Mouse (Mus musculus): ENCODE results near the gene Dph5. TPM values are rescaled to one million over a fixed set of nuclear protein-coding genes. Genes with fewer than 3 reads are reported as not detected.
"Not testable (repeated sequence)": the region's sequence is repeated elsewhere in the genome, so short reads cannot be mapped to it uniquely, and the experiment has no call there.

Dph5 gene
- total and polyA plus RNA-seq, 3 experiments, result 37.0 to 70.0 (median 55.1) TPM

DNA sequence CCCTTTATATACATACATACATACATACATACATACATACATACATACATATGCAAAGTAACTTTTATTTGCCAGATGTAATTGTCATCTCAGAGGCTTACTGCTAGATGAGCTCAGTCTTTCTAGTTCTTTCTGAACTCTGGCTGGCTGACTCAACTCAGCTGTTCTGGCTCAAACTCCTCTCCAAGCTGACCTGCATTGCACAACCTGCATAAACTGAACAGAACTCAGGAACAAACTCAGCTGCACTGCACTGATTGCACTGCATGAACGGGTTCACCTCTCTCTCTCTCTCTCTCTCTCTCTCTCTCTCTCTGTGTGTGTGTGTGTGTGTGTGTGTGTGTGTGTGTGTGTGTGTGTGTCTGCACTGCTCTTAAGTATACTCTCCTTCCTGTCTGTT lies 26.9 kb upstream of the Dph5 start:
- H3K36me3 ChIP-seq (replicated peaks in 1 of 2; ENCODE audit: control insufficient read depth in 1 of 2, insufficient read depth in 1 of 2, low read length in 1 of 2); H3K9ac ChIP-seq (ENCODE audit: insufficient read depth, low read depth); dilution Hi-C loops (cut with MboI; ENCODE audit: extremely low pct_ligation_motif_present, extremely low pct_unique_long_range_greater_than_20kb, low sequenced_read_pairs); H3K79me2 ChIP-seq (replicated peaks; ENCODE audit: control insufficient read depth, extremely low read depth, insufficient read depth, poor library complexity, severe bottlenecking); in situ Hi-C loops (cut with MboI; ENCODE audit: low pct_ligation_motif_present, low pct_unique_long_range_greater_than_20kb, low sequenced_read_pairs); H3K4me3 ChIP-seq (replicated peaks in 1 of 3; ENCODE audit: low read depth in 2 of 3, low read length in 2 of 3, poor library complexity in 1 of 3); H3K27ac ChIP-seq (ENCODE audit: insufficient read depth, low read depth); DNase-seq (ENCODE audit: extremely low read depth); H3K4me2 ChIP-seq (ENCODE audit: insufficient read depth, low read depth, poor library complexity, severe bottlenecking); H3K27me3 ChIP-seq (replicated peaks): not testable (repeated sequence)
- peaks cover 17 to 57% of the 10 kb centered on the region in 2 experiments for H3K4me1 ChIP-seq (ENCODE audit: control insufficient read depth in 1 of 2, insufficient read depth in 2 of 2)
- peaks cover 14% of the 10 kb centered on the region for H3K9me3 ChIP-seq (replicated peaks; ENCODE audit: low read length)

DNA sequence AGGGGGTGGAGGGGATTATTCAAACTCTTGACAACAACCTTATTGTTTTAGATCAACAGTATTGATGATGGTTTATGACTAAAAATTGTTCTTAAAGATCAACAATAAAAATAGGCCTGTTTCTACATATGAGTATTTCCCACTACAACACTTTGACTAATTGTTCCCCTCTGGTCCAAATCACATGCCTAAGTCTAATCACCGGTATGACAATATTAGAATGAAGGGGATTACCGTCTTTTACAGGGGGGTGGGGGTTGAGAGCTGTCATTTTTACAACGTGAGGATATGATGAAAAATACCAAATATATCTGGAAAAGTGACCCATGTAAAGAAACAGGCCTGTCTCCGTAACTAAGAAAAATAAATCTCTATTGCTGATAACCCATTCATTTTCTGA lies 24.1 kb upstream of the Dph5 start:
- peak; percentile 43; the same call in 1 of the 2 replicates for TF ChIP-seq BHLHE40 (IDR thresholded peaks at IDR 0.05; ENCODE audit: low read depth, low read length)
- peak; percentile 54; the same call in 1 of the 2 replicates for TF ChIP-seq ETS1 (conservative IDR thresholded peaks at IDR 0.05; ENCODE audit: low read depth, low read length)
- TF ChIP-seq MEF2A (IDR thresholded peaks at IDR 0.05; ENCODE audit: borderline replicate concordance, low read depth, low read length), result 0 out of 2 replicates have a peak, but pooled peaks have one; percentile 51
- no peak for TF ChIP-seq TBP (conservative IDR thresholded peaks at IDR 0.05; ENCODE audit: low read depth, low read length)
- Histone ChIP-seq H3K4me3 (replicated peaks in 1 of 3; ENCODE audit: low read depth in 2 of 3, low read length in 2 of 3, poor library complexity in 1 of 3) (no peak overlapping the region), H3K27me3 (replicated peaks) (no peaks in the 10 kb centered on the region), H3K4me1 (ENCODE audit: control insufficient read depth in 1 of 2, insufficient read depth in 2 of 2) (peaks cover 10 to 45% of the 10 kb centered on the region in 2 experiments), H3K9ac (ENCODE audit: insufficient read depth, low read depth) (no peak overlapping the region), H3K9me3 (replicated peaks; ENCODE audit: low read length) (peaks cover 19% of the 10 kb centered on the region), H3K27ac (ENCODE audit: insufficient read depth, low read depth) (no peak overlapping the region), H3K79me2 (replicated peaks; ENCODE audit: control insufficient read depth, extremely low read depth, insufficient read depth, poor library complexity, severe bottlenecking) (no peaks in the 10 kb centered on the region), H3K4me2 (ENCODE audit: insufficient read depth, low read depth, poor library complexity, severe bottlenecking) (no peak overlapping the region), H3K36me3 (replicated peaks in 1 of 2; ENCODE audit: control insufficient read depth in 1 of 2, insufficient read depth in 1 of 2, low read length in 1 of 2) (no peaks in the 10 kb centered on the region)
- in situ Hi-C loops (cut with MboI; ENCODE audit: low pct_ligation_motif_present, low pct_unique_long_range_greater_than_20kb, low sequenced_read_pairs), result no loop called here
- dilution Hi-C loops (cut with MboI; ENCODE audit: extremely low pct_ligation_motif_present, extremely low pct_unique_long_range_greater_than_20kb, low sequenced_read_pairs), result no loop called here
- DNase-seq (ENCODE audit: extremely low read depth), result no peak

DNA sequence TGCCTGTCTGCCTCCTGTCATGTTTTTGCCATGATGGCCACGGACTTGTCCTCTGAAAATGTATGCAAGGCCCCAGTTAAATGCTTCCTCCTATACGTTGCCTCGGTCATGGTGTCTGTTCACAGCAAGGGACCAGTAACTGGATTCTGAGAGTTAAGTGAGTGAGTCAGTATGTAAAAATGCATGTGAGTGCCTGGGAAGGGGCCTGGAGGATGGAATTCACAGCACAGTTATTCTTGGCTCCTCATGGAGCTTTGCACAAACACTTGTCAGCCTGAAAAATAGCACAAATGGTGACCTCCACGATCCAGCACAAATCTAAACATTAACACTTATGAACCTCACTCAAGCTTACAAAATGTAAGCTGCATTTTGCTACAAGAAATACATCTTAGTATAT lies 20.5 kb upstream of the Dph5 start:
- TF ChIP-seq USF2 (conservative IDR thresholded peaks at IDR 0.05; ENCODE audit: low read depth, low read length) (no peak), JUN (IDR thresholded peaks at IDR 0.05; ENCODE audit: insufficient read depth, low read depth, low read length) (no peak), EP300 (IDR thresholded peaks at IDR 0.05; ENCODE audit: low read length) (no peak), CTCF (conservative IDR thresholded peaks at IDR 0.05 in 1 of 2, IDR thresholded peaks at IDR 0.05 in 1 of 2; ENCODE audit: low read depth in 2 of 2, low read length in 2 of 2) (no peak), MXI1 (IDR thresholded peaks at IDR 0.05; ENCODE audit: low read depth, low read length) (no peak), NRF1 (IDR thresholded peaks at IDR 0.05; ENCODE audit: low read depth, low read length) (no peak), KAT2A (IDR thresholded peaks at IDR 0.05; ENCODE audit: insufficient replicate concordance, low read length) (no peak), MEF2A (IDR thresholded peaks at IDR 0.05; ENCODE audit: borderline replicate concordance, low read depth, low read length) (no peak)
- dilution Hi-C loops (cut with MboI; ENCODE audit: extremely low pct_ligation_motif_present, extremely low pct_unique_long_range_greater_than_20kb, low sequenced_read_pairs) (no loop called here), in situ Hi-C loops (cut with MboI; ENCODE audit: low pct_ligation_motif_present, low pct_unique_long_range_greater_than_20kb, low sequenced_read_pairs) (no loop called here)
- DNase-seq (ENCODE audit: extremely low read depth), result no peak
- Histone ChIP-seq H3K9me3 (replicated peaks; ENCODE audit: low read length) (peaks cover 5% of the 10 kb centered on the region), H3K36me3 (replicated peaks in 1 of 2; ENCODE audit: control insufficient read depth in 1 of 2, insufficient read depth in 1 of 2, low read length in 1 of 2) (no peaks in the 10 kb centered on the region), H3K27me3 (replicated peaks) (no peaks in the 10 kb centered on the region), H3K27ac (ENCODE audit: insufficient read depth, low read depth) (no peak overlapping the region), H3K9ac (ENCODE audit: insufficient read depth, low read depth) (no peak overlapping the region), H3K79me2 (replicated peaks; ENCODE audit: control insufficient read depth, extremely low read depth, insufficient read depth, poor library complexity, severe bottlenecking) (no peaks in the 10 kb centered on the region), H3K4me3 (replicated peaks in 1 of 3; ENCODE audit: low read depth in 2 of 3, low read length in 2 of 3, poor library complexity in 1 of 3) (no peak overlapping the region), H3K4me2 (ENCODE audit: insufficient read depth, low read depth, poor library complexity, severe bottlenecking) (no peak overlapping the region), H3K4me1 (ENCODE audit: control insufficient read depth in 1 of 2, insufficient read depth in 2 of 2) (peaks cover 2 to 30% of the 10 kb centered on the region in 2 experiments; a peak in 3 of 4 replicates)
